Mouse (Mus musculus) layer of hippocampus, postnatal 25 days (tissue): Measurements from ENCODE around the gene Cd200. TPM values are rescaled to one million over a fixed set of nuclear protein-coding genes. Genes with fewer than 3 reads are reported as not detected.
"Not testable (repeated sequence)": the region's sequence is repeated elsewhere in the genome, so short reads cannot be mapped to it uniquely, and the experiment has no call there.

ENCODE experiments used
- DNase-seq, 2 experiments: peaks; one replicate each; pipeline ENCODE4 v3.0.0; 2022; ENCODE audit warnings: mixed read lengths in 2 of 2, low spot score in 1 of 2; ENCODE audit errors: extremely low spot score in 1 of 2
- total RNA-seq, 2 experiments: library from RNA; stranded (reverse); gene quantifications; 2 replicates each; pipeline ENCODE4 v1.2.3; 2021

The Cd200 gene
- total RNA-seq, 2 experiments from 2014 or later, result 77.1 to 88.6 TPM

DNA sequence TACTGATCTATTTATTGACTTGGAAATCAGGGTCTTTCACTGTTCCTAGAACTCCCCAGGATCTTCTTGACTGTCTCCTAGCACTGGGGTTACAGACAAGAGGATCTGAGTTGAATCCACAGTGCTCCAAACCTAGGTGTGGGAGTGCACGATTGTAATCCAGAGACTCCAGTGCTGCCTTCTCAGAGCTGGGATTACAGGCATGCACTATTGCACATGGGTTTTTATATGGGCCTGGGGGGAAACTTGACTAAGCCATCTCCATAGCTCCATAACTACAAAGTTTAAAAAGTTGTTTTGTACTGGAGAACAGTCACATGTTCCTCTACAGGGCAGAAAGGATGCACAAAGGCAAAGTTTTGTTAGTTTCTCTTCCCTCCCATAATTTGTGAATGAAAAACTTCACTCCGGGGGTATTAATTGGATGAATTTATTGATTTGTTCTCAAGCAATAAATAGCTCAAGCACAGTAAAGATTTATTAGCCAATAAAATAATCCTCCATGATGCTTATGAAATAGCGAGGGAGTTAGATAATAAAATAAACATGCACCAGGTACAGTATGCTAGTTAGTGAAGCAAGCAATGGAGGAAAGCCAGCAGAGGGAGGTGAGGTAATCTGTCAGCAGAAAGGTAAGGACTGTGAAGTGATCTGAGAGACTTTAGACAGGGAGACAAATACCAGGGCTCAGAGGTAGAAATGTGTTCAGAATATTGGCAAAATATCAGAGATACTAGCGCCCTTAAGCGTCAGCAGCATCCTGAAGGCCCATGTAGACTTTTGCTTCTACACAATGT lies 30.5 kb downstream of the Cd200 start:
- DNase-seq, result no peak

GRCm38 (mm10) chr16:45377332-45377731 lies 31.5 kb downstream of the Cd200 start:
- DNase-seq, result no peak

GRCm38 (mm10) chr16:45376812-45377211 lies 32.0 kb downstream of the Cd200 start:
- DNase-seq, result no peak

DNA sequence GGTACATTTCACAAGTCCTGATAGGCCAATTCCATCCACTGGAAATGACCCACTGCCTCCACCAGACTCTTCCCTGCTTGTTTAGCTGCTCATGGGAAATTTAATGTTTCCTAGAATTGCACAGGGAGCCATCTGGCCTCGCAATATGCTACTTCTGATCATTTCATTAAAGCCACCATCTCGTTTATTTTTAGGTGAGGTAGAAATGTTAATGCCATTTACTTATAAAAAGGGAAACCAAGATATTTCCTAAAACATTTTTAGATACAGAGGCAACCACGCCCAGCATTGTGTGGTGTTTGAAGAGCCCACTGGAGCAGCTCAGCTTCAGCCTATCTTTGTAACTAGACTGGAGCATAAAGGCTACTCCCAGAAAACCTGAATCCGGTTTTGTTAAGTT lies 32.6 kb downstream of the Cd200 start:
- peak in 1 of 2 experiments; percentile 14 for DNase-seq

DNA sequence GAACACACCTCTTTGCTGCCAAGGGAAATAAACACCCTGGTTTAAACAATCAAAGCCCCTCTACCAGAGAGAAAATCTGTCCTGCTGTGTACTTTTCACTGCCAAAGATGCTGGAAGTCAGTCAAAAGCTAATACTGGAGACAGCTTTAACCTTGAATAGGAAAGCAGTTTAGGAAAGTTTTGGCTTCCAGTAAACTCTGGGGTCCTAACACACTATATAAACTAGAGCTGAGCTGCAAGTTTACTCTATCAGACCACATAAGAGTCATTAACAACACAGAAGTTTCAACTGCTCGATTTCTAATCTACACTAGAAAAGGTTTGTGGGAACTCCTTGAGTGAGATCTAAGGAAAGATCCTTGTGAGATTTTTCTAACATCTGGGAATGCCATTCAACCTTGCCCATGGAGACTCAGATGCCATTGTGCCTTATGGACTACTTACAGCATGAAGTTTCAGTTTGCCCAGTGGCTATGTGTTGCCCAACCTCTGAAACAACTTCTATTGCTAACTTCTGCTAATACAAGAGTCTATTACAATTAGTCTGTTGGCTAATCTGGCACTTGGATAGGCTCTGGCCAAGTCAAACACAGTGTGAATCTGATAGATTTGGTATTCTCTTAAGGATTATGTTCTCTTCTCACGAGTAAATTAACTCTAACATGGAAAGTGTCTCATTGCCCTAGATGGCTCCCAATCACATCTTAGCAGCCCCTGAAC lies 33.2 kb downstream of the Cd200 start:
- DNase-seq, result no peak

GRCm38 (mm10) chr16:45374074-45374473 lies 34.8 kb downstream of the Cd200 start:
- no peak for DNase-seq

- DNase-seq, result no peak
Observed at GRCm38 (mm10) chr16:45371076-45371475, 37.8 kb downstream of the Cd200 start.

DNA sequence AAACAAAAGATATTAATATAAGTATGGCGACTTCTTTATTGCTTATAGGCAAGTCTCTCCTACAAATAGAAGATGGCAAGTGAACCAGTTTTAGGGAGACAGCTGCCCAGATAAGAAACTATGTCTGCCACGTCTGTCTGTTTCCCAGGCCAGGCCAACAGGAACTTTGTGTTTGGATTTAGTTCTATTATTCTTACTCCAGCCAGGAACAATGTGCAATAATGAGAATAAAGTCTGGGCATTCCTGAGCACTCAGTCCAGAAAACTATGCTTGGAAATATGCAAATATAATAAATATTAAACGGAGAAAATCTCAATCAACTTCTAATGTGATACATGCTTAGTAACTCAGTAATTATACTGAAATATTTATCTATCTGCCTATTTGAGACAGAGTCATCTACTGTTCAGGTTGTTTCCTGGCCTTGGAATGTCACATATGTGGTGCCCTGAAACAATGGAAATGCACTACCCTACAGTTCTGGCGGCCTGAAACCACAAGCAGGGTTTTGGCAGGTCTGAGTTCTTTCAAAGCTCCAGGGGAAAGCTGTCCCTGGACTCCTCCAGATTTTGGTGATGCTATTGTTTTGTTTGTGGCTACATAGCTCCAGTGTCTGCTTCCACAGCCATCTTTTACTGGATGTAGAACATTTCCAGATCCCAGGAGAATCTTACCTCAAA lies 39.4 kb downstream of the Cd200 start:
- no peak for DNase-seq

GRCm38 (mm10) chr16:45366111-45366510 lies 42.7 kb downstream of the Cd200 start:
- no peak for DNase-seq

GRCm38 (mm10) chr16:45365353-45365752 lies 43.5 kb downstream of the Cd200 start:
- DNase-seq, result no peak

DNA sequence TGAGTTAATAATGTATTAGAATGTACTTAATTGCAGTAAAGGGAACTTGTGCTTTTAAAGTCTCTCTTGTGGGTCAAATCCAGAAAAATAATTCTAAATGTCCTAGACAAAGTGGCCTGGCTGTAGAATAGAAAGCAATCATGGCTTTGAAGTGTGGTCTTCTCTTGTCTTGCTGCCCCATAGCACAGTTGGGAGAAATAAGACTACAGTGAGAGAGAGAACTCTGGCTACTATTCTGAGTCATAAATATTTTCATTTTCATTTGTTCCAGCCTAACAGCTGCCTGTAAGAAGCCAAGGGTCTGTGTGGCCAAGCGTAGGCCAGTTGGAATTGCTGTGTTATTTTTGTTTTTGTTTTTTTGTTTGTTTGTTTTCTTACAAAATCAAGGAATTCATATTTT lies 44.2 kb downstream of the Cd200 start:
- no peak for DNase-seq

GRCm38 (mm10) chr16:45363480-45364045 lies 45.3 kb downstream of the Cd200 start:
- DNase-seq, result no peak

DNA sequence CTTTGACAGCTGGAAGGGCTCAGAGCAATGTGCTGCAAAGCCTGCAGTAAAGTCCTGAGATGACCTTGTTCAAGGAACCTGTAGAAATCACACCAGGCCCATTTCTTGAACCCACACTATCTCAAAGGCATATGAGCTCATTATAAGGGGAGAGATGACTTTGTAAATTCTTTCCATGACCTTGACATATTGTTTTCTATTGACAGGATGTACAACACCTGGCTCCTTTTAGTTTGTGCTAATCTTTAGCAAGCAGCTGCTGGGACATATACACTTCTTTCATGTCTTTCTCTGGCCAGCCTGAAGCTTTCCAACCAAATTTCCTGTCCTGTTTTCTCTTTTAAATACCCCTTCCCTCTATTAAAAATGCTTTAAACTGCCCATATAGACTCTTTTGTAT lies 47.4 kb downstream of the Cd200 start:
- no peak for DNase-seq

GRCm38 (mm10) chr16:45358441-45358840 lies 50.4 kb downstream of the Cd200 start:
- not testable (repeated sequence) for DNase-seq

GRCm38 (mm10) chr16:45357134-45357533 lies 51.7 kb downstream of the Cd200 start:
- no peak for DNase-seq

DNA sequence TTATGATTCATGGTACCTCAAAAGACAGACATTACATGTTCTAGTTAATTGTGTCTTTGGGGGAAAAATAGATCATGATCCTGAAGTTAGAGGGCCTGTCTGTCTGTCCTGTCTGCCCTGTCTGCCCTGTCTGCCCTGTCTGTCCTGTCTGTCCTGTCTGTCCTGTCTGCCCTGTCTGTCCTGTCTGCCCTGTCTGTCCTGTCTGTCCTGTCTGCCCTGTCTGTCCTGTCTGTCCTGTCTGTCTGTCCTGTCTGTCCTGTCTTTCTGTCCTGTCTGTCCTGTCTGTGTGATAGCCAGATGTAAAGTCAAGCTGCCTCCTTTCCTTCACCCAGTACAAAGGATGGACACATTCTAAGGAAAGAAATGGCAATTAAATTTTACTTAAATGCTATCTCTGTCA lies 56.0 kb downstream of the Cd200 start:
- no peak for DNase-seq

DNA sequence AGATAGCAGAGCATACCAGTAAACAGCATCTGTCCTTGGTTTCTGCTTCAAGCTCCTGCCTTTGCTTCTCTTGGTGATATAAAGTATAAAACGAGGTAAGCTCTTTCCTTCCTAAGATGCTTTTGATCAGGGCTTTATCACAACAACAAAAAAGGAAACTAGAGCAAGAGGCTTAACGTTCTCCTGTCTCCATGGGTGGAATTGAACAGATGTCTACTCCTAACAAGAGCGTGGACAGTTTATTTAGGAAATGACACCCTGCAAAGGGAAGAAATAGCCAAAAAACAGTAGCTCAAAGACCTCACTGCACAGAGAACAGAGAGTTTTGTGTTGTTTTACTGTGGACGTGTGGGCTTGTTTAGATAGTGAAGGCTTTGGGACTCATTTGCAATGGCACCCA lies 58.1 kb downstream of the Cd200 start:
- DNase-seq, result no peak

GRCm38 (mm10) chr16:45349523-45350298 lies 59.1 kb downstream of the Cd200 start:
- DNase-seq, result no peak

GRCm38 (mm10) chr16:45348238-45348637 lies 60.6 kb downstream of the Cd200 start:
- not testable (repeated sequence) for DNase-seq

GRCm38 (mm10) chr16:45346930-45347387 lies 61.9 kb downstream of the Cd200 start:
- no peak for DNase-seq
